Mouse (Mus musculus) layer of hippocampus, adult 9-11 months (tissue): Measurements from ENCODE around the gene Gpr61.

Experiments used
- DNase-seq: peaks from one replicate; pipeline ENCODE4 v3.0.0; 2022

Gene Gpr61

DNA sequence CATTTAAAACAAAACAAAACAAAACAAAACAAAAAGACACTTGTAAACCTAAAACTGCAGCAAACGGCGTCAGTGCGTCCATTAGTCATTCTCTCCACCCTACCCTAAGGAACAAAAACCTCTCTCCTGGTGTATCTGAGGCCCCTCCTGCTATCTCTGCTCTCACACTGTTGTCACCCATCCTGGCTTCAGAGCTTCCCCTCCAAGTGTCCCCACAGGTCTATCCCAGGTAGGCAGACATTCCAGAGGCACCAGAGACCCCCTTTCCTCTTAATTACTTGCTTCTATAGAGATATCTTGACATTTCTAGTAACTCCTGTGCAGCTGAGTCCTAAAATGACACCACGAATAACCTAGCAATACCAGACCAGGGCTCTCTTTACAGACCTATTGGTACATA lies 25.3 kb downstream of the Gpr61 start:
- DNase-seq = no peak

DNA sequence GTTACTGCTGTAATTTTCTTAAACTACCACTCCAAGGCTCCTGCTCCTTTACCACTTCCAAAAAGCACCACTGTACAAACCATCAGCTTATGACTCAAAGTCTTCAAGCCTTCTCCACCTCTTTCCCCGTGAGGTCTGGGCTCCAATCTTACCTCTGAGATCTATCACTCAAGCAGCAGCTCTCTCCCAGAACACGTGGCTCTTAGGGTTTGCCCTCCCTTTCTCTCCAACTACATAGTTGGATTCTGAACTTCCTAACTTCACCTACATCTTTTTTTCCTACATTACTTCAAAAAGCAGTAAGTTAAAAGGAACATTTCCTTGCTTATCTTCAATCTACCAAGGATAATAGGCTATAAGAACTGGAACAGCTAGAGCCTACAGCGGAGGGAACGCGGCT lies 26.2 kb downstream of the Gpr61 start:
- no peak for DNase-seq

DNA sequence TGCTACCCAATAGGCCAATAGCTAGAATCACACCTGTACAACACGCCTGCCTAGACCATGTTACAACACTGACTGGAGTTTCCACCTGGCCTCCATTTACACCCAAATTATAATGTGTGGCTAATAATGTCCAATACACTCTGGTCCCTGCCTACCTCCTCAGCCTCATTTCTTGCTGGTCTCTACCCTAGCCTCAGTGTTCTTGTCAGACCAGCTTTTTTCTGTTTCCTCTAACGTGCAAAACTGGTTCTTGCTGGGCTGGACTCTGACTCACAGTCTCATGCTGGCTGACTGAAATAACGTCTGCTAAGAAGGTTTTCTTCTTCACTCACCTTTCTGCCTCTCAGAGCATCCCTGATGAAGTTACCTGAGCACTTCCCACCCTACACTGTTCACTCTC lies 28.4 kb downstream of the Gpr61 start:
- no peak for DNase-seq

DNA sequence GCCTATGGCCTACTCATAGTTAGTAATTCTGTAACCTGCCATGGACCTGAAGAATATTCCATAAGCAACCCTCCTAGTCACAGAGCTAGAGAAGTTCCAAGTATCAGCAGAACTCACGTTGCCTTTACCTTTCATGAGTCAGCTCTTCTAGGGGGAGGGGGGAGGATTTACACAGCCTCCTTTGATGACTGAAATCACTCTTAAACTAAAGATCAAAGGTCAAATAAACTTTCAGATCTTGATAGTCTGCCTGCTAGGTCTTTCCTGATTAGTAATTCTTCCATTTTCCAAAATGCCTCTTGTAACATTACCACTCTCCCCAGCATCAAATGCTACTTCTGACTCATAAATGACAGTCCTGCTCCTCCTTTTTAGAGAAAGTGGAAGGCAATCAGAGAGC lies 30.6 kb downstream of the Gpr61 start:
- DNase-seq = no peak

GRCm38 (mm10) chr3:108123242-108123641 lies 31.4 kb downstream of the Gpr61 start:
- DNase-seq = no peak

- DNase-seq = no peak
These were observed 33.6 kb downstream of the Gpr61 start for GRCm38 (mm10) chr3:108121101-108121500.

GRCm38 (mm10) chr3:108117465-108117864 lies 37.2 kb downstream of the Gpr61 start:
- no peak for DNase-seq

- DNase-seq = no peak
These were observed 40.9 kb downstream of the Gpr61 start for GRCm38 (mm10) chr3:108113591-108114289.

DNA sequence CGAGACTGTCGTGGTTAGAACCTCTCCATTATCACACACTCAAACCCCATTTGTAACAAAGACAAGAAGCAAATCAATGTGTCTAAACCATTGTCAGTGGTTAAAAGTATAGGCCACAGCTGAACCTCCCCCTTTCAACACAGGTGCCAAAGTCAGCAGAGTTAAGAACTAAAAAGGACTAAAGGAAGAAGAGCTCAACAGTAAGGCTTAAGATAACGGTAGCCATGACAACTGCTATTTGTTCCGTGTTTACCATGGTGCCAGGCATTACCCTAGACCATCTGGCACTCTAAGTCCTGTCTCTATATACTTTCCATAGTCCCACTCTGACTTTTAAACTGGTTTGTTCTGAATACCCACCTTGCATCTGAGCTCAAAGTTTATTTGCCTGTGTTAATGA lies 42.0 kb downstream of the Gpr61 start:
- no peak for DNase-seq

DNA sequence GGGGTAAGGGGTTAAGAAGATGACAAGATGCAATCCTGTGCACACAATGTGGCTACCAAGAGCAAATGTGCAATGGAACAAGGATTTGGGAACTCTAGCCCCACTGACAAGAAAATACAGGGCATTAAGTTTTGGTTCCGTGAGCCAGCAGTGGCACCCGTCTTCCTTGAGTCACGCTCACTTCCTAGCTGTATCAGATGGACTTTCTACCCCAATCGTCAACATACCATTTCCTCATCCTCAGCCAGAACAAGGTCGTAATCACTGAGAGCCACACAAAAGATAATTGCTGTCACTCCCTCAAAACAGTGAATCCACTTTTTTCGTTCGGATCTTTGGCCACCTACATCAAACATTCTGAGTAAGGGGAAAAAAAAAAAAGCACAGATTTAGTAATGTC lies 42.4 kb downstream of the Gpr61 start:
- DNase-seq = no peak

DNA sequence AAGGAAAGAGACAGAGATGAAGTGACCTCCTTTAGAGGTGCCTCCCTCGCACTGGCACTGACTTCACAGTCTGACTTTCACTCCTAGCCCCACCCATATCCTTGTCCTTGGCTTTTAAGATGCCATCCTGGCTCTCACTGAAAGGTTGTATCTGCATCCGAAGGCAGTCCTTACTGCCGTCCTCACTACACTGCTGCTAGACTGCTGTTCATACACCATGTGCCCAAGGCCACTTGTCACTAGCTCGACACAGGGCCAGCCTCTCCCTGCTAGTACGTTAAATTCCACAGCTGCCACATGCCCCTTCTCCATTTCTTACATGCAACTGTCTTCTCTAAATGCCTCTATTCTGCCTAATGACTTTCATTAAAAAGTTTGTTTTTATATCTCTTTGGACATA lies 43.4 kb downstream of the Gpr61 start:
- DNase-seq = no peak

DNA sequence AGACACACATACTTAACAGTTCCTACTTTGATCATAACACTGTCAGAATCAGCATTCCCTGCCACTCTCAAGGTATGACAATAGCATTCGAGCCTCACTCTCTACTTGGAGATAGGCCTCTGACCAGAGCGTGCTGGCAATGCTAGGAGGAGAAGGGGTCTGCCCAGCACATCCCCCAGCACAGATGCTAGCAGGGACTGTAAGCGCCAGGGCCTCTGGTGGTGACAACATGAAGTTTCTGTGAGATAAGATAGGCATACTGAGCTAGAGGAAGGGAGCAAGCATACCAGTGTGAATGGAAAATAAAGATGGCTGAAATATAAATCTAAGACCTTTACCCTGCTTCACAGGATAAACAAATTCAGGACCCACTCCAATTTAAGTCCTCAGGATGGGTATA lies 49.4 kb downstream of the Gpr61 start:
- DNase-seq = no peak

- no peak for DNase-seq
These were observed 52.6 kb downstream of the Gpr61 start for GRCm38 (mm10) chr3:108102075-108102474.

GRCm38 (mm10) chr3:108101594-108101993 lies 53.1 kb downstream of the Gpr61 start:
- DNase-seq = no peak
